Mouse (Mus musculus) hindbrain, embryonic 13.5 days (tissue): ENCODE measurements around the gene Vmn1r114. TPM values are rescaled to one million over a fixed set of nuclear protein-coding genes. Genes with fewer than 3 reads are reported as not detected.
"Not testable (repeated sequence)": the region's sequence is repeated elsewhere in the genome, so short reads cannot be mapped to it uniquely, and the experiment has no call there.

Experiments used
- ATAC-seq: fragments of 200-750 bp; cut with Nextera tagmentation; 2 replicates; pipeline ENCODE4 v1.8.0; 2017; ENCODE audit warnings: moderate TSS enrichment; ENCODE audit not compliant: low FRiP score
- H3K27ac ChIP-seq: fragments of 300-500 bp; sonication (generic); 2 replicates; pipeline ENCODE4 v1.5.1; 2015; ENCODE audit warnings: inconsistent platforms, mild to moderate bottlenecking, moderate library complexity
- H3K27me3 ChIP-seq: fragments of 300-500 bp; sonication (generic); 2 replicates; pipeline ENCODE4 v1.6.1; 2015; ENCODE audit warnings: mild to moderate bottlenecking, inconsistent platforms
- H3K36me3 ChIP-seq: fragments of 300-500 bp; sonication (generic); 2 replicates; pipeline ENCODE4 v1.6.1; 2015; ENCODE audit warnings: mild to moderate bottlenecking, inconsistent platforms
- H3K4me1 ChIP-seq: fragments of 300-500 bp; sonication (generic); replicated peaks from 2 replicates; pipeline ENCODE4 v1.6.1; 2015; ENCODE audit warnings: inconsistent platforms
- H3K4me2 ChIP-seq: fragments of 300-500 bp; sonication (generic); 2 replicates; pipeline ENCODE4 v1.6.1; 2015; ENCODE audit warnings: inconsistent platforms, mild to moderate bottlenecking, moderate library complexity
- H3K4me3 ChIP-seq: fragments of 300-500 bp; sonication (generic); 2 replicates; pipeline ENCODE4 v1.5.1; 2015; ENCODE audit warnings: mild to moderate bottlenecking, inconsistent platforms
- H3K9ac ChIP-seq: fragments of 300-500 bp; sonication (generic); 2 replicates; pipeline ENCODE4 v1.6.1; 2015; ENCODE audit warnings: mild to moderate bottlenecking, inconsistent platforms
- H3K9me3 ChIP-seq: fragments of 300-500 bp; sonication (generic); 2 replicates; pipeline ENCODE4 v1.6.1; 2016; ENCODE audit warnings: inconsistent platforms
- WGBS: fragments of 180-500 bp; shearing (Covaris S2); methylation state at CpG from one replicate; pipeline ENCODE4 v1.1.7; 2015; 5-methylcytosine and 5-hydroxymethylcytosine counted together
- polyA plus RNA-seq: library from polyadenylated mRNA; unstranded; fragments of >200 nt; fragmentation: Nextera tagmentation; extraction: Ambion mirVana; gene quantifications from 2 replicates; pipeline ENCODE4 v1.2.1, GENCODE M21; 2015

Vmn1r114 gene
- not detected in 2 replicates for polyA plus RNA-seq

GRCm38 (mm10) chr7:20812086-20812485 is at the start of gene Vmn1r114:
Gene Vmn1r114 (minus strand): TSS chr7:20812186.
- H3K4me3 ChIP-seq, H3K27me3 ChIP-seq, H3K4me1 ChIP-seq, H3K27ac ChIP-seq, H3K36me3 ChIP-seq, ATAC-seq, H3K4me2 ChIP-seq, H3K9ac ChIP-seq, H3K9me3 ChIP-seq: not testable (repeated sequence)
- no CpG with 5 or more reads among the region's 5 CpGs for WGBS

GRCm38 (mm10) chr7:20844885-20845284 is 32.9 kb upstream of the Vmn1r114 start, which contains the start of gene Vmn1r115:
Gene Vmn1r115 (minus strand): TSS chr7:20844985.
- not testable (repeated sequence) for H3K9ac ChIP-seq, ATAC-seq, H3K27ac ChIP-seq, H3K36me3 ChIP-seq, H3K4me1 ChIP-seq, H3K4me3 ChIP-seq, H3K9me3 ChIP-seq, H3K4me2 ChIP-seq, H3K27me3 ChIP-seq
- WGBS: 91% methylated on average over 1 of the region's 3 CpGs

GRCm38 (mm10) chr7:20786985-20787384 is 25.0 kb downstream of the Vmn1r114 start, which contains the start of gene Vmn1r113:
Gene Vmn1r113 (plus strand): TSS chr7:20787285.
- not testable (repeated sequence) for H3K4me2 ChIP-seq, H3K36me3 ChIP-seq, H3K9me3 ChIP-seq, H3K9ac ChIP-seq, H3K4me3 ChIP-seq, H3K4me1 ChIP-seq, H3K27ac ChIP-seq, H3K27me3 ChIP-seq, ATAC-seq
- WGBS: 67% methylated on average over 2 of the region's 2 CpGs

GRCm38 (mm10) chr7:20770885-20771284 is 41.1 kb downstream of the Vmn1r114 start, which contains the start of gene Vmn1r112:
Gene Vmn1r112 (plus strand): TSS chr7:20771185.
- H3K9ac ChIP-seq, H3K9me3 ChIP-seq, H3K4me2 ChIP-seq, H3K27ac ChIP-seq, ATAC-seq, H3K27me3 ChIP-seq, H3K4me1 ChIP-seq, H3K4me3 ChIP-seq, H3K36me3 ChIP-seq: not testable (repeated sequence)
- WGBS: no CpG with 5 or more reads among the region's 3 CpGs

Other genes starting within 250 kb of the Vmn1r114 start
- not detected in 2 replicates for gene Gm4141, start 235.9 kb downstream of the Vmn1r114 start, polyA plus RNA-seq
- gene Gm4513, start 213.2 kb downstream of the Vmn1r114 start, polyA plus RNA-seq: not detected in 2 replicates
- not detected in 2 replicates for gene Vmn1r107, start 143.3 kb downstream of the Vmn1r114 start, polyA plus RNA-seq
- not detected in 2 replicates for gene Vmn1r111, start 109.0 kb downstream of the Vmn1r114 start, polyA plus RNA-seq
- not detected in 2 replicates for gene Gm10668, start 81.6 kb downstream of the Vmn1r114 start, polyA plus RNA-seq
- not detected in 2 replicates for gene Vmn1r112, start 41.0 kb downstream of the Vmn1r114 start, polyA plus RNA-seq
- not detected in 2 replicates for gene Vmn1r113, start 24.9 kb downstream of the Vmn1r114 start, polyA plus RNA-seq
- gene Vmn1r115, start 32.8 kb upstream of the Vmn1r114 start, polyA plus RNA-seq: not detected in 2 replicates
- not detected in 2 replicates for gene Vmn1r116, start 60.1 kb upstream of the Vmn1r114 start, polyA plus RNA-seq
- gene Vmn1r117, start 71.9 kb upstream of the Vmn1r114 start, polyA plus RNA-seq: not detected in 2 replicates
- not detected in 2 replicates for gene Vmn1r118, start 100.2 kb upstream of the Vmn1r114 start, polyA plus RNA-seq
- gene Vmn1r119, start 200.3 kb upstream of the Vmn1r114 start, polyA plus RNA-seq: not detected in 2 replicates
- gene Vmn1r120, start 241.6 kb upstream of the Vmn1r114 start, polyA plus RNA-seq: not detected in 2 replicates